Mouse (Mus musculus) lung, postnatal 0 days (tissue): ENCODE results near the gene Aldh3a2.
"Not testable (repeated sequence)": the region's sequence is repeated elsewhere in the genome, so short reads cannot be mapped to it uniquely, and the experiment has no call there.

Experiments
- CTCF ChIP-seq: IDR thresholded peaks from 2 replicates; pipeline ENCODE4 v1.5.1; 2016; ENCODE audit warnings: antibody characterized with exemption, mild to moderate bottlenecking
- EP300 ChIP-seq: IDR thresholded peaks from 2 replicates; pipeline ENCODE4 v1.6.1; 2016; ENCODE audit warnings: antibody characterized with exemption, mild to moderate bottlenecking, control low read depth

DNA sequence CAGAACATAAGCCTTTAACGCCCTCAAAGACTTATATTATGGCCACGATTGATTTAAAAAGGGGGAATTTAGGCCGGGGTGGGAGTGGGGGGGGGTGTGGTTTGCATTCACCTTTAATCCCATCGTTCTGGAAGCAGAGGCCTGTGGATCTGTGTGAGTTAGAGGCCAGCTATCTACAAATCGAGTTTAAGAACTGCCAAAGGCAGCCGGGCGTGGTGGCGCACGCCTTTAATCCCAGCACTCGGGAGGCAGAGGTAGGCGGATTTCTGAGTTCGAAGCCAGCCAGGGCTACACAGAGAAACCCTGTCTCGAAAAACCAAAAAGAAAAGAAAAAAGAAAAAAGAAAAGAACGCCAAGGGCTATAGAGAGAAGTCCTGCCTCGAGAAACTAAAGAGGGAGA is 93.8 kb downstream of the Aldh3a2 start:
- TF ChIP-seq EP300, CTCF: not testable (repeated sequence)
